Mouse (Mus musculus) forebrain, embryonic 13.5 days (tissue): Measurements from ENCODE around the gene Kazald1. TPM values are rescaled to one million over a fixed set of nuclear protein-coding genes. Genes with fewer than 3 reads are reported as not detected.

Experiments used
- polyA plus RNA-seq: library from polyadenylated mRNA; unstranded; fragments of >200 nt; fragmentation: Nextera tagmentation; extraction: Ambion mirVana; gene quantifications from 2 replicates; pipeline ENCODE4 v1.2.1, GENCODE M21; 2015

Kazald1 gene
- polyA plus RNA-seq, 1 experiment from 2014 or later: 0.46 TPM

Other genes with a start within 250 kb of the Kazald1 start
- gene Slf2, start 144.1 kb upstream of the Kazald1 start, polyA plus RNA-seq: 30.4 and 34.5 TPM in 2 replicates
- gene Sema4g, start 86.1 kb upstream of the Kazald1 start, polyA plus RNA-seq: 9.7 and 11.7 TPM in 2 replicates
- 21.1 and 22.2 TPM in 2 replicates for gene Twnk, start 69.6 kb upstream of the Kazald1 start, polyA plus RNA-seq
- gene Mrpl43, start 68.8 kb upstream of the Kazald1 start, polyA plus RNA-seq: 82.2 and 89.7 TPM in 2 replicates
- 24.5 and 24.7 TPM in 2 replicates for gene Lzts2, start 60.8 kb upstream of the Kazald1 start, polyA plus RNA-seq
- 0.92 and 1.5 TPM in 2 replicates for gene Pdzd7, start 29.5 kb upstream of the Kazald1 start, polyA plus RNA-seq
- 38.8 and 42.2 TPM in 2 replicates for gene Sfxn3, start 27.7 kb upstream of the Kazald1 start, polyA plus RNA-seq
- 0.14 TPM in 1 of 2 replicates, not detected in the other for gene Tlx1, start 75.4 kb downstream of the Kazald1 start, polyA plus RNA-seq
- not detected in 2 replicates for gene Lbx1, start 160.6 kb downstream of the Kazald1 start, polyA plus RNA-seq